ENCODE assay signal across 10 mouse cellular contexts in the genomic region with DNA sequence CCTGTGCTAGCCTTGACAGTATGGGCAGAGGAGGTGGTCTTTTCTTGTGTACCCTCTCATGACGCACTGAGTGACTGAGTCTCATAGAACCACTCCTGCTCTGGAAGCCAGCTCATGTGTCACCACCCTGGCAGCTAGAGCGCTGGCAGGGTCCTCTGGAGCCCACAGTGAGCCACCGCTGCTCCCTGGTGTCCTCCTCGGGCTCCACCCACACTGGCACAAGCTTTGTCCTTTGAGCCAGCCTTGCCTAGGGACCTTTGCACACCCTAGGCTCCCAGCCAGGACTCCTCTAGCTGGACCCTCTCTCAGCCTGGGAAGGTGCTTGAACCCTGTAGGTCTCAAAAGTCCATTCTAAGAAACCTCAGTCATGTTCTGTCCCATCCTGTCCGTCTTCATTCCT. TPM values are rescaled to one million over a fixed set of nuclear protein-coding genes. Genes with fewer than 3 reads are reported as not detected.
DNase-seq lines count a peak whose midpoint lies in the region; ATAC-seq lines count a peak whose summit lies in the region.
"Had no signal": no experiment of that assay in that cellular context is flagged by ENCODE, and none has a peak within 500 bp of the region (broad histone marks: within the 10 kb centered on the region; RNA-seq: fewer than 3 reads in every experiment).

No protein-coding gene starts in this region.

- DNase-seq in left cerebral cortex, postnatal 4 days = peak; percentile 62
- DNase-seq in left cerebral cortex, postnatal 36 days (ENCODE audit: low spot score in 2 of 2) = no peak
- DNase-seq in cerebellum, postnatal 10 days = peak; percentile 45 to 62
- DNase-seq in spleen, postnatal 4 days (ENCODE audit: low spot score in 2 of 2) = no peak
- no peak for DNase-seq in thymus, postnatal 14 days

- H3K4me2 ChIP-seq in heart, embryonic 16.5 days (ENCODE audit: low read depth, low read length) = no peak overlapping the region
- no peak overlapping the region for H3K4me2 ChIP-seq in liver, embryonic 16.5 days (ENCODE audit: low read depth, low read length)
- H3K4me2 ChIP-seq: embryonic facial prominence, embryonic 15.5 days had no signal

- H3K9me3 ChIP-seq in heart, embryonic 16.5 days (replicated peaks; ENCODE audit: control insufficient read depth, low read length) = no peaks in the 10 kb centered on the region
- H3K9me3 ChIP-seq in liver, embryonic 16.5 days (replicated peaks; ENCODE audit: control insufficient read depth, low read length) = no peaks in the 10 kb centered on the region
- H3K9me3 ChIP-seq: embryonic facial prominence, embryonic 15.5 days had no signal

- no peak overlapping the region; the same call in 1 of the 2 replicates for H3K27ac ChIP-seq in heart, embryonic 16.5 days (ENCODE audit: low read length)
- H3K27ac ChIP-seq in liver, embryonic 16.5 days (ENCODE audit: low read length) = no peak overlapping the region
- H3K27ac ChIP-seq: embryonic facial prominence, embryonic 15.5 days; liver, embryonic 14.5 days had no signal

- H3K27me3 ChIP-seq in heart, embryonic 16.5 days (ENCODE audit: control insufficient read depth, insufficient read depth, low read length) = no peaks in the 10 kb centered on the region
- H3K27me3 ChIP-seq in liver, embryonic 16.5 days (ENCODE audit: control insufficient read depth, insufficient read depth, low read depth, low read length) = no peaks in the 10 kb centered on the region
- H3K27me3 ChIP-seq: embryonic facial prominence, embryonic 15.5 days had no signal

- H3K4me3 ChIP-seq in heart, embryonic 16.5 days (ENCODE audit: low read length) = no peak overlapping the region
- no peak overlapping the region for H3K4me3 ChIP-seq in liver, embryonic 16.5 days (ENCODE audit: low read depth, low read length)
- H3K4me3 ChIP-seq: embryonic facial prominence, embryonic 15.5 days had no signal

- 46% methylated on average over 5 of the region's 5 CpGs for WGBS in heart, embryonic 16.5 days
- 46% methylated on average over 5 of the region's 5 CpGs for WGBS in liver, embryonic 16.5 days (ENCODE audit: insufficient replicate concordance)

- peaks cover 8% of the 10 kb centered on the region for H3K4me1 ChIP-seq in heart, embryonic 16.5 days (ENCODE audit: control insufficient read depth, insufficient read depth, low read length)
- no peaks in the 10 kb centered on the region for H3K4me1 ChIP-seq in liver, embryonic 16.5 days (ENCODE audit: control insufficient read depth, low read depth, low read length)
- H3K4me1 ChIP-seq: embryonic facial prominence, embryonic 15.5 days had no signal

- intact Hi-C loops in left cerebral cortex, postnatal 4 days (cut with DNase I) = loop anchor here (5.0 kb wide), 1 partner anchor 62 kb away; no protein-coding TSS in a partner anchor
- intact Hi-C loops in left cerebral cortex, postnatal 36 days (cut with DNase I) = loop anchor here (1.0 kb wide), 1 partner anchor 65 kb away; no protein-coding TSS in a partner anchor

- no peaks in the 10 kb centered on the region for H3K36me3 ChIP-seq in heart, embryonic 16.5 days (ENCODE audit: control insufficient read depth, insufficient read depth)
- H3K36me3 ChIP-seq in liver, embryonic 16.5 days (ENCODE audit: control insufficient read depth, insufficient read depth) = no peaks in the 10 kb centered on the region
- H3K36me3 ChIP-seq: embryonic facial prominence, embryonic 15.5 days had no signal

- ATAC-seq in heart, embryonic 16.5 days (replicated peaks; ENCODE audit: extremely low read depth, insufficient read depth, low FRiP score) = peak; percentile 74
- ATAC-seq in liver, embryonic 16.5 days (ENCODE audit: low read depth) = peak; percentile 61
- ATAC-seq in activated CD4-positive, CD25-positive, alpha-beta regulatory T cell, adult 4 months = no peak

- H3K9ac ChIP-seq in heart, embryonic 16.5 days (ENCODE audit: low read length) = no peak overlapping the region
- H3K9ac ChIP-seq in liver, embryonic 16.5 days (ENCODE audit: low read depth, low read length) = no peak overlapping the region
- H3K9ac ChIP-seq: embryonic facial prominence, embryonic 15.5 days; liver, embryonic 14.5 days had no signal

RNA-seq across cellular contexts. Expression of a gene that starts 11.7 kb away (rescaled TPM):
- 10 to 100 TPM; 11.7 to 12.3 TPM for total RNA-seq in left cerebral cortex, postnatal 4 days (2021)
- 10 to 100 TPM; 26.4 to 27.2 TPM for total RNA-seq in left cerebral cortex, postnatal 36 days (2021)
- 28.2 and 28.7 TPM in 2 replicates for polyA plus RNA-seq in heart, embryonic 16.5 days (2015; fragmentation: Nextera tagmentation; extraction: Ambion mirVana)
- polyA plus RNA-seq in liver, embryonic 16.5 days (2015; fragmentation: Nextera tagmentation; extraction: Ambion mirVana) = 21.7 and 25.8 TPM in 2 replicates
- polyA plus RNA-seq in activated CD4-positive, CD25-positive, alpha-beta regulatory T cell, adult 4 months (2017; shearing (Covaris generic)) = not detected

RNA-seq across cellular contexts. Expression of a gene that starts 22.1 kb away (rescaled TPM):
- 1 to 10 TPM; 6.7 to 8.5 TPM for total RNA-seq in left cerebral cortex, postnatal 4 days (2021)
- total RNA-seq in left cerebral cortex, postnatal 36 days (2021) = 1 to 10 TPM; 5.3 to 7.4 TPM
- 0.50 and 0.62 TPM in 2 replicates for polyA plus RNA-seq in heart, embryonic 16.5 days (2015; fragmentation: Nextera tagmentation; extraction: Ambion mirVana)
- 0.08 and 0.19 TPM in 2 replicates for polyA plus RNA-seq in liver, embryonic 16.5 days (2015; fragmentation: Nextera tagmentation; extraction: Ambion mirVana)
- under 1 TPM in 1 of 2 experiments, not detected in 1; 0.25 TPM for polyA plus RNA-seq in activated CD4-positive, CD25-positive, alpha-beta regulatory T cell, adult 4 months (2017; shearing (Covaris generic))

RNA-seq across cellular contexts. Expression of a gene that starts 35.5 kb away (rescaled TPM):
- 10 to 100 TPM; 56.1 to 57.5 TPM for total RNA-seq in left cerebral cortex, postnatal 4 days (2021)
- total RNA-seq in left cerebral cortex, postnatal 36 days (2021) = 10 to 100 TPM; 56.0 to 67.0 TPM
- polyA plus RNA-seq in heart, embryonic 16.5 days (2015; fragmentation: Nextera tagmentation; extraction: Ambion mirVana) = 4.6 and 6.5 TPM in 2 replicates
- 35.9 and 48.3 TPM in 2 replicates for polyA plus RNA-seq in liver, embryonic 16.5 days (2015; fragmentation: Nextera tagmentation; extraction: Ambion mirVana)
- polyA plus RNA-seq in activated CD4-positive, CD25-positive, alpha-beta regulatory T cell, adult 4 months (2017; shearing (Covaris generic)) = 1 to 10 TPM in 1 of 2 experiments, under 1 TPM in 1; 0.44 to 1.7 TPM

Comparison
In these comparisons a context has a peak if more than half of its experiments do, and no peak if none do; other contexts are left out.
1. DNase-seq: peak in left cerebral cortex, postnatal 4 days (single experiment) and cerebellum, postnatal 10 days (2 of 2); none in left cerebral cortex, postnatal 36 days (0 of 2), spleen, postnatal 4 days (0 of 2) and thymus, postnatal 14 days (single experiment).
2. RNA of a gene that starts 11.7 kb away (polyA plus RNA-seq): 28.2 to 28.7 TPM in heart, embryonic 16.5 days and 21.7 to 25.8 TPM in liver, embryonic 16.5 days; not detected in activated CD4-positive, CD25-positive, alpha-beta regulatory T cell, adult 4 months; every median in the first group is over 10 times any median in the second.